Mouse (Mus musculus): Measurements from ENCODE around the gene Eps15. TPM values are rescaled to one million over a fixed set of nuclear protein-coding genes. Genes with fewer than 3 reads are reported as not detected.

Eps15 gene
- polyA plus RNA-seq, 1 experiment: 5.4 TPM

DNA sequence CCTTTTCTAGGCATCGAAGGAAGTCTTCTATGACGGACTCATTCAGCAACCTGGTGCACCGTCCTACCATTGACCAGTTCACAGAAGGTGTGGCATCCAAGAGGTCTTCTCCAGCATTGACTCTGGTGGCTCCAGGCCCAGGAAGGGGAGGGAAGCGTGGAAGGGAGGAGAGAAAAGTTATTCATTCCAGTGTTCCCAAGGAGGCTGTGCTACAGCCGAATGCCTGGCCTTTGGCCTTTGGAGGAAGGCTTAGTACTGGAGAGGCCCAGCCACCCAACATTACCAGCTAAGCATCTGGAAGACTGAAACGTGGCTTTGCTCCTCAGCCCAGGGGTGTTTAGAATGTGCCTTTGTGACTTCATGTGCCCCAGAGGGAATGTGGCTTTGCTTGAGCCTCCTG, 142.4 kb downstream of the Eps15 start:
- TF ChIP-seq FLI1 (IDR thresholded peaks at IDR 0.05; ENCODE audit: low read length): no peak
- no peak for TF ChIP-seq GATA1 (IDR thresholded peaks at IDR 0.05; ENCODE audit: borderline replicate concordance, low read length)
- Histone ChIP-seq H3K27me3 (replicated peaks) (peaks cover 42% of the 10 kb centered on the region), H3K4me1 (peaks cover 22% of the 10 kb centered on the region), H3K4me3 (replicated peaks) (no peak overlapping the region), H3K36me3 (replicated peaks; ENCODE audit: low read length) (no peaks in the 10 kb centered on the region), H3K9me3 (no peaks in the 10 kb centered on the region)

DNA sequence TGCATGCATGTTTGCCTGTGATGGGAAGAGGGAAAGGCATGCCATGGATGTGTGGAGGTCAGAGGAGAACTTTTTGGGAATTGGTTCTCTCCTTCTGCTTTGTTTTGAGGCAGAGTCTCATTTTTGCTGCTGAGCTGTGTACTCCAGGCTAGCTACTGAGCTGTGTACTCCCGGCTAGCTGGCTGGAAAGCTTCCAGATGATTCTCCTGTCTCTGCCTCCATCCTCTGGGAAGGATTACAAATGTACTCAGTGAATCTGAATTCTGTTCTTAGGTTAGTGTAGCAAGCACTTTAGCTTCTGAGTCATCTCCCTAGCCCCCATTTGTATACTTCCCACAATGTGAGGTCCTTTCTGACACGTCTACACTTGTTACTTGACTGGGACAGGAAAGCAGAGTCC, 143.4 kb downstream of the Eps15 start:
- no peak for TF ChIP-seq GATA1 (IDR thresholded peaks at IDR 0.05; ENCODE audit: borderline replicate concordance, low read length)
- TF ChIP-seq FLI1 (IDR thresholded peaks at IDR 0.05; ENCODE audit: low read length): no peak
- no peaks in the 10 kb centered on the region for H3K9me3 ChIP-seq
- peaks cover 26% of the 10 kb centered on the region for H3K4me1 ChIP-seq
- peaks cover 44% of the 10 kb centered on the region for H3K27me3 ChIP-seq (replicated peaks)
- H3K4me3 ChIP-seq (replicated peaks): no peak overlapping the region
- no peaks in the 10 kb centered on the region for H3K36me3 ChIP-seq (replicated peaks; ENCODE audit: low read length)

DNA sequence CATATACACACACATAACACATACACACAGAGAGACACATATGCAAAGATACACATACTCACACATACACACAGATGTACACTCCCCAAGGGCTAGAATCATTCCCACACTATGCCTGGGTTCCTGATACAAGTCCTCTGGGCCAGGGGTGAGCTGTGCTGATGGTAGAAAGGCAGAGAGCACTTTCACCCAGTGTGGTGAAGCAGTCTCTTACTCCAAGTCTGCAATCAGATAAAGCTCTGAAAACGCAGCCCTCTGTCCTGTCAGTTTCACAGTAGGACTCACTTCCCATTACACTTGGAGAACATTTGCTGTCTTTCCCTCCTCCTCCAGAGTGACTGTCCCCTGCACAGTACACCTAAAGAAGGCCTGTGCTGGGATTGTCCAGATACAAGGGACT, 147.0 kb downstream of the Eps15 start:
- Histone ChIP-seq H3K4me3 (replicated peaks) (no peak overlapping the region), H3K4me1 (peaks cover 30% of the 10 kb centered on the region), H3K36me3 (replicated peaks; ENCODE audit: low read length) (no peaks in the 10 kb centered on the region), H3K9me3 (no peaks in the 10 kb centered on the region), H3K27me3 (replicated peaks) (peaks cover 34% of the 10 kb centered on the region)
- TF ChIP-seq FLI1 (IDR thresholded peaks at IDR 0.05; ENCODE audit: low read length): no peak
- TF ChIP-seq GATA1 (IDR thresholded peaks at IDR 0.05; ENCODE audit: borderline replicate concordance, low read length): no peak

DNA sequence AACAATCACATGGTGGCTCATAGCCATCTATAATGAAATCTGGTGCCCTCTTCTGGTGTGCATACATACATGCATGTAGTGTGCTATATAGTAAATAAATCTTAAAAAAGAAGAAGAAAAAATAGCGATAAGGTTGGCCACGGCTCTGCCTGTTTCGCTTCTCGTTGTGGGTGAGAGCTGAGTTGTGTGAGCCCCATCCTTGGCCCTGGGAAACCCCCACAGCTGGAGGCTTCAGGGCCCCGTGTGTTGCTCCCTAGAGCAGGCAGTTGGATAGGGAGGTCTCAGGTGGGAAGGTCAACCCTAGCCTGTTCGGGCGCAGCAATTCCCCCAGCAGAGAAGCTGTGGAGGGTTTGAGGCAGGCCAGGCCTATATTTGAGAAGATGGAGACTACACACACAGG, 150.2 kb downstream of the Eps15 start:
- Histone ChIP-seq H3K4me1 (peaks cover 61% of the 10 kb centered on the region), H3K36me3 (replicated peaks; ENCODE audit: low read length) (no peaks in the 10 kb centered on the region), H3K9me3 (no peaks in the 10 kb centered on the region), H3K27me3 (replicated peaks) (peaks cover 22% of the 10 kb centered on the region), H3K4me3 (replicated peaks) (no peak overlapping the region)
- TF ChIP-seq FLI1 (IDR thresholded peaks at IDR 0.05; ENCODE audit: low read length) (no peak), GATA1 (IDR thresholded peaks at IDR 0.05; ENCODE audit: borderline replicate concordance, low read length) (no peak)

DNA sequence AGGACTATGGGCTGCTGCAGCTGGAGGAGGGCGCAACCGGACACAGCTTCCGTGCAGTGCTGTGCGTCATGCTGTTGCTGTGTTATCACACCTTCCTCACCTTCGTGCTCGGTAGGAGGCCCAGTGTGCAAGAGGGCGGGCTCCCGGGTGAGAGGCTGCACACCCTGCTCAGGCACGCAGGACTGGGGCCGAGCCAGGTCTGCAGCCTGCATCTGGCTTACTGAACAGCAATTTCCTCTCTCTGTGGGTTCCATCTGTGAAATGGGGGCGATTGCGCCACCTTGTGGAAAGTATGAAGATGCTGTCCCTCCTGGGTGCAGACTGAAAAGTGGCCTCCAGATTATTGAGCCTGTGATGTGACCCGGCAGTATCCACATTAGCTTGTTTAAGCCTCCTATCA, 150.8 kb downstream of the Eps15 start:
- no peaks in the 10 kb centered on the region for H3K9me3 ChIP-seq
- H3K27me3 ChIP-seq (replicated peaks): peaks cover 22% of the 10 kb centered on the region
- H3K36me3 ChIP-seq (replicated peaks; ENCODE audit: low read length): no peaks in the 10 kb centered on the region
- no peak for TF ChIP-seq GATA1 (IDR thresholded peaks at IDR 0.05; ENCODE audit: borderline replicate concordance, low read length)
- no peak for TF ChIP-seq FLI1 (IDR thresholded peaks at IDR 0.05; ENCODE audit: low read length)
- peaks cover 57% of the 10 kb centered on the region for H3K4me1 ChIP-seq
- H3K4me3 ChIP-seq (replicated peaks): peak overlapping the region; percentile 76

DNA sequence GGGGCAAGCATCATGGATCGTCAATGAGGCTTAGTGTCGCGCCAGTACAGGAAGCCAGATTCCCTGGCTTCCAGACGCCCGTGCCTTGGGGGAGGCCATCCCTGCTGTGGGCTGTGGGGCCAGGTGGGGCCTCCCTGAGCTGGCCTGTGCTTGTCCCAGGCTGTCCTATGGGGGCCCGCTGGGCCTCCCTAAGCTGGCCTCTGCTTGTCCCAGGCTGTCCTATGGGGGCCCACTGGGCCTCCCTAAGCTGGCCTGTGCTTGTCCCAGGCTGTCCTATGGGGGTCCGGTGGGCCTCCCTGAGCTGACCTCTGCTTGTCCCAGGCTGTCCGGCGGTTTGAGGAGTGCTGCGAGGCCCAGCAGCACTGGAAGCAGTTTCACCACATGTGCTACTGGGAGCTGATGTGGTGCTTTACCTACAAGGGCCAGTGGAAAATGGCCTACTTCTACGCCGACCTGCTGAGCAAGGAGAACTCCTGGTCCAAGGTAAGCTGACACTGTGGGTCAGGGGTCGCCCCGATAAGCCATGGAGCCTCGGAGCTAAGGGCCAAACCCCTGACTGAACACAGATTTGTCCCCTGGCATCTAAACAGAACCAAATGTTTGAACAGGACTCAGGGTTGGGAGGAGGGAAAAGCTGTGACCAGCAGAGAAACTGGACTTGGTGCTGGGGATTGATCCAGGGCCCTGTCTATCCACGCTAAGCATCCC, 152.8 kb downstream of the Eps15 start:
- TF ChIP-seq GATA1 (IDR thresholded peaks at IDR 0.05; ENCODE audit: borderline replicate concordance, low read length) (no peak), FLI1 (IDR thresholded peaks at IDR 0.05; ENCODE audit: low read length) (no peak)
- H3K4me1 ChIP-seq: peaks cover 46% of the 10 kb centered on the region
- peaks cover 10% of the 10 kb centered on the region for H3K27me3 ChIP-seq (replicated peaks)
- H3K4me3 ChIP-seq (replicated peaks): no peak overlapping the region
- no peaks in the 10 kb centered on the region for H3K36me3 ChIP-seq (replicated peaks; ENCODE audit: low read length)
- H3K9me3 ChIP-seq: no peaks in the 10 kb centered on the region

DNA sequence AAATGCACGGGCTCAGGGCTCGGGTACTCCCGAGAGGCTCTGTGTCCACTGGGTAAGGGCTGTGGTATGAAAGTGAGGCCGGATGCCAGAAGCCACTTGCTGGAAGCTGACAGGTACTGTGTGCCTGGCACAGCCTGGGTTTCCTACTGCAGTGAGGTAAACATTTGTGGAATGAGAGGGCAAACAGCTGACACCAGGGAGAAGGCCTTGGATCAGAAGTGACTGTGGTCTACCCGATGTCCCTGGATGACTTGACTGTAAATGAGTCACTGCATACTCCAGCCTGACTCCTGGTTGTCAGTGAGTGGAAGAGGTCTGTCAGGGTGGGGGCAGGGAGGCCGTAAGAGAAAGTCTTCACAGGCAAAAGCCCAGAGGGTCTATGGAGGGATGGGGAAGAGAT, 153.6 kb downstream of the Eps15 start:
- Histone ChIP-seq H3K4me3 (replicated peaks) (no peak overlapping the region), H3K9me3 (no peaks in the 10 kb centered on the region), H3K4me1 (peaks cover 52% of the 10 kb centered on the region), H3K36me3 (replicated peaks; ENCODE audit: low read length) (peaks cover 6% of the 10 kb centered on the region), H3K27me3 (replicated peaks) (peaks cover 3% of the 10 kb centered on the region)
- no peak for TF ChIP-seq GATA1 (IDR thresholded peaks at IDR 0.05; ENCODE audit: borderline replicate concordance, low read length)
- no peak for TF ChIP-seq FLI1 (IDR thresholded peaks at IDR 0.05; ENCODE audit: low read length)

DNA sequence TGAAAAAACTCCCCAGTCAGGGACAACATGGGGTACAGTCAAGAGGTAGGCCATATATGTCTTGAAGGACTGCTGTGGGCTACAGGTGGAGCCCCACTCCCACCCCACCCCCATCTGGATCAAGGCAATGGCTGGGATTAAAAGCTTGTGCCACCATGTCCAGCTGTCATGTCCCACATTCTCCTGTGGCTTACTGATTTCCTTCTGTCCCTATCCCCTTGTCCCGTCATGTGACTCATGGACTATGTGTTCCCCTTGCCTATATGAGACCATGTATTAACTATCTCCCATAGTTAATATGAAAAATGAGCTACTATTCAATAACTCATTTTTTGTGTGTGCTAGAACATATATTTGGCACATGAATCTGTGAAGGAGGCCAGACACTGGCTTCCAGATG, 154.2 kb downstream of the Eps15 start:
- Histone ChIP-seq H3K36me3 (replicated peaks; ENCODE audit: low read length) (peaks cover 10% of the 10 kb centered on the region), H3K27me3 (replicated peaks) (no peaks in the 10 kb centered on the region), H3K4me1 (peaks cover 58% of the 10 kb centered on the region), H3K4me3 (replicated peaks) (no peak overlapping the region), H3K9me3 (no peaks in the 10 kb centered on the region)
- TF ChIP-seq GATA1 (IDR thresholded peaks at IDR 0.05; ENCODE audit: borderline replicate concordance, low read length) (no peak), FLI1 (IDR thresholded peaks at IDR 0.05; ENCODE audit: low read length) (no peak)

Other genes starting within 250 kb of the Eps15 start
- gene Osbpl9, start 78.0 kb upstream of the Eps15 start, polyA plus RNA-seq (2012; ENCODE audit: insufficient read depth, low replicate concordance): 5.6 and 13.2 TPM in 2 replicates
- not detected in 2 replicates for gene Calr4, start 45.8 kb upstream of the Eps15 start, polyA plus RNA-seq (2012; ENCODE audit: insufficient read depth, low replicate concordance)
- 0.27 TPM in 1 of 2 replicates, not detected in the other for gene Ttc39a, start 126.4 kb downstream of the Eps15 start, polyA plus RNA-seq (2012; ENCODE audit: insufficient read depth, low replicate concordance)
- 38.6 and 84.7 TPM in 2 replicates for gene Rnf11, start 204.5 kb downstream of the Eps15 start, polyA plus RNA-seq (2012; ENCODE audit: insufficient read depth, low replicate concordance)